Mouse (Mus musculus): Measurements from ENCODE around the gene Nit2. TPM values are rescaled to one million over a fixed set of nuclear protein-coding genes. Genes with fewer than 3 reads are reported as not detected.

Nit2 gene
- polyA plus RNA-seq, 1 experiment from 2014 or later, result 46.3 TPM

GRCm38 (mm10) chr16:57157076-57157475, 10.1 kb downstream of the Nit2 start:
- H3K4me2 ChIP-seq, result no peak overlapping the region
- WGBS (ENCODE audit: insufficient replicate concordance), result 90% methylated on average over 4 of the region's 4 CpGs
- H3K4me1 ChIP-seq (ENCODE audit: control insufficient read depth, insufficient read depth, low read length), result no peaks in the 10 kb centered on the region
- peaks cover 21% of the 10 kb centered on the region for H3K36me3 ChIP-seq (ENCODE audit: control insufficient read depth, insufficient read depth, low read length)
- H3K27me3 ChIP-seq (ENCODE audit: control insufficient read depth, insufficient read depth, low read length), result no peaks in the 10 kb centered on the region
- no peak overlapping the region for H3K9ac ChIP-seq (ENCODE audit: low read depth, low read length)
- H3K27ac ChIP-seq (ENCODE audit: low read depth, low read length), result no peak overlapping the region
- H3K9me3 ChIP-seq (replicated peaks; ENCODE audit: control insufficient read depth, low read length), result no peaks in the 10 kb centered on the region
- H3K4me3 ChIP-seq (ENCODE audit: low read depth, low read length), result no peak overlapping the region
- ATAC-seq (replicated peaks; ENCODE audit: insufficient number of reproducible peaks, low FRiP score, low TSS enrichment), result no peak

DNA sequence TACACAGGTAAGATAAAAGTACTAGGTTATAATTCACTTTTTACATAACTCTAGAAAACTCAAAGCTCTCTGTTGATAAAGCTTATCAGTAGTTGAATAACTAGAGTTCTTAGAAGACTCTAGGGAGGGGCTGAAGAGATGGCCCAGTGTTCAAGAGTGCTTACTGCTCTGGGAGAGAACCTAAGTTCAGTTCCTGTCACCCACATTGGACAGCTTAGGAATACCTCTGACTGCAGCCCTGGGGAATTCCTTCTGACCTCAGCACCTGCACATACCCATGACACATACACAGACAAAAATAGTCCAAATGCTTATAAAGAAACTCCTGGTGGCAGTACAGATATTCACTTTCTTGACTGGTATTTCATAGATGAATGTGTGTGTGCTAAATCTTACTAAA, 11.2 kb downstream of the Nit2 start:
- no peak for ATAC-seq (replicated peaks; ENCODE audit: insufficient number of reproducible peaks, low FRiP score, low TSS enrichment)

DNA sequence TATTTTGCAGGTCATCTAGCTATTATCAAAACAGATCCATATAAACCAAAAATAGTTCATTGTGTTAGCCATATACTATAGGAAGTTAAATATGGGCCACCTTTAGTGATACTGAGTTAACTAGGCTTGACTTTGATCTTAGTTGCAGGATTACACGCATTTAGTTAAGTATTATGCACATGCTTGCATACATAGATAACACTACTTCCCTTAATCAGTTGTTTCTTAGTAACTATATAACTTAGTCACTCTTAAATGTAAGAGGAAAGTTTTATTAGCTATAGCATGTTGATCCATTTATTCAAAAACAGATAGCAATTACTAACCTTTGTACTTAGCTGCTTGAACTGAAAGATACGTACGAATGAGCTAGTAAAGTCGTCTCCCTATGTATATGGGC, 15.7 kb downstream of the Nit2 start:
- H3K36me3 ChIP-seq (ENCODE audit: control insufficient read depth, insufficient read depth, low read length), result peaks cover 23% of the 10 kb centered on the region
- WGBS (ENCODE audit: insufficient replicate concordance), result 97% methylated on average over 4 of the region's 4 CpGs
- no peak overlapping the region for H3K27ac ChIP-seq (ENCODE audit: low read depth, low read length)

More for the DNA sequence above, 11.2 kb downstream of the Nit2 start:
- H3K4me1 ChIP-seq (ENCODE audit: control insufficient read depth, insufficient read depth, low read length), result no peaks in the 10 kb centered on the region
- no peak overlapping the region for H3K27ac ChIP-seq (ENCODE audit: low read depth, low read length)
- H3K9me3 ChIP-seq (replicated peaks; ENCODE audit: control insufficient read depth, low read length), result no peaks in the 10 kb centered on the region
- peaks cover 23% of the 10 kb centered on the region for H3K36me3 ChIP-seq (ENCODE audit: control insufficient read depth, insufficient read depth, low read length)
- no peak overlapping the region for H3K4me3 ChIP-seq (ENCODE audit: low read depth, low read length)
- no peak overlapping the region for H3K4me2 ChIP-seq
- no peaks in the 10 kb centered on the region for H3K27me3 ChIP-seq (ENCODE audit: control insufficient read depth, insufficient read depth, low read length)
- no peak overlapping the region for H3K9ac ChIP-seq (ENCODE audit: low read depth, low read length)

DNA sequence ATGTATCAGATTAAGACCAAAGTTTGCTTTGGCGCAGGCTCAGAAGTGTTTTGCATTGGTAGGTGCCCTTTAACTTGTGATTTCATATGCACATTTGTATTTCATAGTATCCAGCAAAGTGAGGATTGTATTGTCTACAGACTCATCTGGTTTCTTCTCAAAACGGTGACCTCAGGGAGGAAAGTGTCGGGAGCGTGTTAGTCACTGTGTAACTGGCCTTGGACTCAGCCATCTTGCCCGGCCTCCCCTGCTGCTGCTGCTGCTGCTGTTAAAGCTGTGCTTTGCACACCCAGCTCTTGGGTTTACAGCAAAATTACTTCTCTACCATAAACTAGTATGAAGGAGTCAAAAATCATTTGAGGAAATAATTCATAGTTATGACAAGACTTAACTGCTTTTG, 22.4 kb downstream of the Nit2 start:
- Histone ChIP-seq H3K9ac (ENCODE audit: low read depth, low read length) (no peak overlapping the region), H3K4me2 (no peak overlapping the region), H3K9me3 (replicated peaks; ENCODE audit: control insufficient read depth, low read length) (no peaks in the 10 kb centered on the region), H3K27me3 (ENCODE audit: control insufficient read depth, insufficient read depth, low read length) (no peaks in the 10 kb centered on the region), H3K4me3 (ENCODE audit: low read depth, low read length) (no peak overlapping the region), H3K36me3 (ENCODE audit: control insufficient read depth, insufficient read depth, low read length) (peaks cover 11% of the 10 kb centered on the region; the same call in 1 of the 2 replicates), H3K27ac (ENCODE audit: low read depth, low read length) (no peak overlapping the region), H3K4me1 (ENCODE audit: control insufficient read depth, insufficient read depth, low read length) (no peaks in the 10 kb centered on the region)
- no peak for ATAC-seq (replicated peaks; ENCODE audit: insufficient number of reproducible peaks, low FRiP score, low TSS enrichment)
- 93% methylated on average over 5 of the region's 5 CpGs for WGBS (ENCODE audit: insufficient replicate concordance)

More for the DNA sequence above, 15.7 kb downstream of the Nit2 start:
- H3K9ac ChIP-seq (ENCODE audit: low read depth, low read length), result no peak overlapping the region
- ATAC-seq (replicated peaks; ENCODE audit: insufficient number of reproducible peaks, low FRiP score, low TSS enrichment), result no peak
- no peaks in the 10 kb centered on the region for H3K4me1 ChIP-seq (ENCODE audit: control insufficient read depth, insufficient read depth, low read length)
- no peak overlapping the region for H3K4me3 ChIP-seq (ENCODE audit: low read depth, low read length)
- H3K27me3 ChIP-seq (ENCODE audit: control insufficient read depth, insufficient read depth, low read length), result no peaks in the 10 kb centered on the region
- no peaks in the 10 kb centered on the region for H3K9me3 ChIP-seq (replicated peaks; ENCODE audit: control insufficient read depth, low read length)
- no peak overlapping the region for H3K4me2 ChIP-seq

DNA sequence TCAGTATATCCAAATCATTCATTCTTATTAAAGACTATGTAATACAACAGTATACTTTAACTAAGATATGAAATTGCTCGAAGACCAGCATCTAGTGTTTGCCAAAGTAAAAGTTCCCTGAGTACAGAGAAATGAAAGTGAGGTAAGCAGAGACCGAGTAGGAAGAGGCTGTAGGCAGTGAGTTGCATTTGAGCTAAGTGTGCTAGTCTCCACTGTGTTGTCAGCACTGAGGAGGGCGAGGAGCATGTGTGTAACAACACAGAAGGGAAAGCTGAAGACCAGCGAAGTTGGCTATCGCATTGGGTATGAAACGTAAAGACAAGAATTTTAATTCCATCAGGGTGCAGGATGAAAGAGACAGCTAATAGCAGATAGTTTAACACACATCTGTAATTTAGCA, 33.5 kb downstream of the Nit2 start:
- H3K9me3 ChIP-seq (replicated peaks; ENCODE audit: control insufficient read depth, low read length), result no peaks in the 10 kb centered on the region
- no peak overlapping the region for H3K9ac ChIP-seq (ENCODE audit: low read depth, low read length)
- 0 out of 2 replicates have a peak, but pooled peaks cover 4% of the 10 kb centered on the region for H3K36me3 ChIP-seq (ENCODE audit: control insufficient read depth, insufficient read depth, low read length)
- H3K4me1 ChIP-seq (ENCODE audit: control insufficient read depth, insufficient read depth, low read length), result no peaks in the 10 kb centered on the region
- no peak overlapping the region for H3K27ac ChIP-seq (ENCODE audit: low read depth, low read length)
- no peak overlapping the region for H3K4me3 ChIP-seq (ENCODE audit: low read depth, low read length)
- no peak overlapping the region for H3K4me2 ChIP-seq
- WGBS (ENCODE audit: insufficient replicate concordance), result 93% methylated on average over 6 of the region's 6 CpGs
- H3K27me3 ChIP-seq (ENCODE audit: control insufficient read depth, insufficient read depth, low read length), result no peaks in the 10 kb centered on the region
- no peak for ATAC-seq (replicated peaks; ENCODE audit: insufficient number of reproducible peaks, low FRiP score, low TSS enrichment)

DNA sequence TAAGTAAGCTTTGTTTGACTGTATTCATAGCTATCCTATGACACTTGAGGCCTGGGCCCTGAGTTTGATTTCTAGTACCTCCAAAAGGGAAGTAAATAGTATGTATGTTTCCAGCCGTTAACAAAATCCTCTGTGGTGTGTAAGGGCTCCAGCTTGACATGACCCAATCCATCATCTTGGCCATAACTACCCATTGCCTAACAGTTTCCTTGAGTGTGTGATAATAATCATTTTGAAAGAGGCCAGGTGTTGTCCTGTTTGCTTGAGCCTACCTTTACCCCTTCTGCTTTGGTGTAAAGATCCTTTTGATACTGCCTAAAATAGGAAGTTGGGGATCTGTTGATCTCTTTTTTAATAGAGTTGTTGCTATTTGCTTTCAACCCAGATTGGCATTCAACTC, 34.8 kb downstream of the Nit2 start:
- H3K4me3 ChIP-seq (ENCODE audit: low read depth, low read length), result no peak overlapping the region
- H3K4me2 ChIP-seq, result no peak overlapping the region
- no peak overlapping the region for H3K9ac ChIP-seq (ENCODE audit: low read depth, low read length)
- no peaks in the 10 kb centered on the region for H3K9me3 ChIP-seq (replicated peaks; ENCODE audit: control insufficient read depth, low read length)
- no peak for ATAC-seq (replicated peaks; ENCODE audit: insufficient number of reproducible peaks, low FRiP score, low TSS enrichment)
- H3K4me1 ChIP-seq (ENCODE audit: control insufficient read depth, insufficient read depth, low read length), result peaks cover 2% of the 10 kb centered on the region; the same call in 1 of the 2 replicates
- no peak overlapping the region for H3K27ac ChIP-seq (ENCODE audit: low read depth, low read length)
- H3K27me3 ChIP-seq (ENCODE audit: control insufficient read depth, insufficient read depth, low read length), result no peaks in the 10 kb centered on the region
- 78% methylated on average over 1 of the region's 1 CpGs for WGBS (ENCODE audit: insufficient replicate concordance)
- H3K36me3 ChIP-seq (ENCODE audit: control insufficient read depth, insufficient read depth, low read length), result 0 out of 2 replicates have a peak, but pooled peaks cover 4% of the 10 kb centered on the region

GRCm38 (mm10) chr16:57131544-57131943, 35.6 kb downstream of the Nit2 start:
- no peaks in the 10 kb centered on the region for H3K9me3 ChIP-seq (replicated peaks; ENCODE audit: control insufficient read depth, low read length)
- H3K4me1 ChIP-seq (ENCODE audit: control insufficient read depth, insufficient read depth, low read length), result peaks cover 2% of the 10 kb centered on the region; the same call in 1 of the 2 replicates
- no peak for ATAC-seq (replicated peaks; ENCODE audit: insufficient number of reproducible peaks, low FRiP score, low TSS enrichment)
- H3K9ac ChIP-seq (ENCODE audit: low read depth, low read length), result no peak overlapping the region
- 0 out of 2 replicates have a peak, but pooled peaks cover 4% of the 10 kb centered on the region for H3K36me3 ChIP-seq (ENCODE audit: control insufficient read depth, insufficient read depth, low read length)
- H3K4me2 ChIP-seq, result no peak overlapping the region
- H3K27ac ChIP-seq (ENCODE audit: low read depth, low read length), result no peak overlapping the region
- WGBS (ENCODE audit: insufficient replicate concordance), result 81% methylated on average over 4 of the region's 4 CpGs
- no peak overlapping the region for H3K4me3 ChIP-seq (ENCODE audit: low read depth, low read length)
- no peaks in the 10 kb centered on the region for H3K27me3 ChIP-seq (ENCODE audit: control insufficient read depth, insufficient read depth, low read length)

GRCm38 (mm10) chr16:57130752-57131400, 36.3 kb downstream of the Nit2 start:
- H3K27me3 ChIP-seq (ENCODE audit: control insufficient read depth, insufficient read depth, low read length), result no peaks in the 10 kb centered on the region
- peaks cover 2% of the 10 kb centered on the region; the same call in 1 of the 2 replicates for H3K4me1 ChIP-seq (ENCODE audit: control insufficient read depth, insufficient read depth, low read length)
- no peak overlapping the region for H3K9ac ChIP-seq (ENCODE audit: low read depth, low read length)
- WGBS (ENCODE audit: insufficient replicate concordance), result 85% methylated on average over 3 of the region's 3 CpGs
- ATAC-seq (replicated peaks; ENCODE audit: insufficient number of reproducible peaks, low FRiP score, low TSS enrichment), result no peak
- H3K9me3 ChIP-seq (replicated peaks; ENCODE audit: control insufficient read depth, low read length), result no peaks in the 10 kb centered on the region
- H3K4me2 ChIP-seq, result no peak overlapping the region
- 0 out of 2 replicates have a peak, but pooled peaks cover 4% of the 10 kb centered on the region for H3K36me3 ChIP-seq (ENCODE audit: control insufficient read depth, insufficient read depth, low read length)
- no peak overlapping the region for H3K27ac ChIP-seq (ENCODE audit: low read depth, low read length)
- H3K4me3 ChIP-seq (ENCODE audit: low read depth, low read length), result no peak overlapping the region

- ATAC-seq (replicated peaks; ENCODE audit: insufficient number of reproducible peaks, low FRiP score, low TSS enrichment), result no peak
- Histone ChIP-seq H3K9ac (ENCODE audit: low read depth, low read length) (no peak overlapping the region), H3K4me3 (ENCODE audit: low read depth, low read length) (no peak overlapping the region), H3K9me3 (replicated peaks; ENCODE audit: control insufficient read depth, low read length) (no peaks in the 10 kb centered on the region), H3K27me3 (ENCODE audit: control insufficient read depth, insufficient read depth, low read length) (no peaks in the 10 kb centered on the region), H3K36me3 (ENCODE audit: control insufficient read depth, insufficient read depth, low read length) (no peaks in the 10 kb centered on the region), H3K4me1 (ENCODE audit: control insufficient read depth, insufficient read depth, low read length) (peaks cover 13% of the 10 kb centered on the region), H3K27ac (ENCODE audit: low read depth, low read length) (no peak overlapping the region), H3K4me2 (no peak overlapping the region)
- 78% methylated on average over 2 of the region's 2 CpGs for WGBS (ENCODE audit: insufficient replicate concordance)
Observed at GRCm38 (mm10) chr16:57127825-57128224, 39.3 kb downstream of the Nit2 start.

All from heart, embryonic 11.5 days (tissue).